Mouse (Mus musculus): ENCODE measurements around the gene Ccdc73.

Gene Ccdc73

DNA sequence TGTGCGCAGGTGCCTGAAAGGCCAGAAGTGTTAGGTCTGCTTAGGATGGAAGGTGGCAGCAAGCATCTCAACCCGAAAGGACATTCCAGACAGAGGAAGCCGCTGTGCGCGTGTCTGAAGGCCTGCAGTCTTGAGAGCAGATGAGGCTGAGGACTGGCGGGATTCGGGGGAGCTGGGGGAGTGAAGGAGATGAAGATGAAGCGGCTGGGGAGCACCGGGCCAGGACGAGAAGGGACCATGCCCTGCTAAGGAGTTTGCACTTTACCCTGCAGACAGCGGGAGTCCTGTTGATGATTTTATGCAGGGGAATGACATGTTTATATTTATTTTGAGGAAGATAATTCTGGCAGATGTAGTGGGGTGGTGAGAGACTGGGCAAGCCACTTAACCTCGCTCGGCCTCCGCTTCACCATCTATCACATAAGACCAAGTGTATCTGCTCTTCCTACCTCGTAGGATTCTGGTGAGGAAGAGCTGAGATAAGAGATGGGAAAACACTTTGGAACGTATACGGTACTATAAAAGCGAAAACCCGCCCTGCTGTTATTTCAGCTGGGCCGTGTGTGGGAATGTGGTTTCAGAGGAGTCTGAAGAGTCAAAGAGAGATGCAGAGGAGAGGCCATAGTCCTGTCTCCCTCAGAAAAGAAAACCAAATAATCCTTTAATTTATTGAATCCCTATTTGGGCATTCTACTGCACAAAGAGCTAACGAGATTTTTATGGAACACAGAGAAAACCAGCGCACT lies 159.5 kb downstream of the Ccdc73 start:
- no peak for DNase-seq (ENCODE audit: low read depth)

DNA sequence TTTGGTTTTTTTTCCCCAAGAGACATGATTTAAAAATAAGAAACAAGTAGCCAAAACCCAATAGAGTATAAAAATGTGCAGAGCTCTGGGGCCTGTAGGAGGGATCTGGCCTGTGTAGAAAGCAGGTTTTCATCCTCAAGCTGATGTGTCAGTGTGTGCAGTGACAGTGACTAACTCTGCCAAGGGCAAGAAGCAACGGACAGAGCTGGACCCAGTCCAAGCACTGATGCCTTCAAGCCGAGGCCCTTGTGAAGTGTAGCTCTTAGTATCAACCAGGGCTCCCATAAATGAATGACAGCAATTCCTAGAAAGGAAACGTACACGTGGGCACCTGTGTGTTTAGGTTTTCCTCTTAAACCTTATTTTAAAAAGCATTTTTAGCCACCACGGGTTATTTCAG lies 161.2 kb downstream of the Ccdc73 start:
- DNase-seq (ENCODE audit: low read depth), result no peak

DNA sequence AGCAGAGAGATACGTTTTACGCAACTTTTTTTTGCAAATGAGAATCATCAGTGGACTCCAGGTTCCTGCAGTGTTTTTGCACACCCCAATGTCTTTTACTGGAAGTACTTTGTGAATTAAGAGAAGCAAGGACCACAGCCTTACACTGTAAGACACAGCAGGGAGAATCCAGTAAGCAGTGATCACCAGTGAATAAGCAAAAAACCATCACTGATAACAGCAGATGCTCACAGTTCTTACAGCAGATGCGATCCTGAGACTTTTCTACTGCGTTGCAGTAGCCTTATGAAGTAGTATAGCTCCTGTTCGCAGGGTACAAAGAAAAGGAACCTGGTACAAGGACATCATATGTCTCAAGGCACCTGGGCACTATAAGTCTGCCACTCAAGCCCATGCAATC lies 162.9 kb downstream of the Ccdc73 start:
- no peak for DNase-seq (ENCODE audit: low read depth)

DNA sequence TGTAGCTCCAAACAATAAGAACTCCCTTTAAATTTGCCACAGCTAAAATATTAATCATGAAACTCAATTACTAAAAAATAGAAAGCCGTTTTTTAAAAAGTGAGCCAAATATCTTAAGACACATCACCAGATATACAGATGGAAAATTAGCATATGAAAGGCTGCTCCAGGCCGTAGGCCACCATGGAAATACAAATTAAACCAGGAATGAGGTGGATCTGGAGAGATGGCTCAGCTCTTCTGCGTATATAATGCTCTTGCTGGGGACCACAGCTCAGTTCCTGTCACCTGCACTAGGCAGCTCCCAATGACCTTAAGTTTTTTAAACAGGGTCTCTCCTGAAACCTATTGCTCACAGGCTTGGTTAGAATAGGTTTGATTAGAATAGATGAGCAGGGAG lies 166.5 kb downstream of the Ccdc73 start:
- DNase-seq (ENCODE audit: low read depth), result no peak

DNA sequence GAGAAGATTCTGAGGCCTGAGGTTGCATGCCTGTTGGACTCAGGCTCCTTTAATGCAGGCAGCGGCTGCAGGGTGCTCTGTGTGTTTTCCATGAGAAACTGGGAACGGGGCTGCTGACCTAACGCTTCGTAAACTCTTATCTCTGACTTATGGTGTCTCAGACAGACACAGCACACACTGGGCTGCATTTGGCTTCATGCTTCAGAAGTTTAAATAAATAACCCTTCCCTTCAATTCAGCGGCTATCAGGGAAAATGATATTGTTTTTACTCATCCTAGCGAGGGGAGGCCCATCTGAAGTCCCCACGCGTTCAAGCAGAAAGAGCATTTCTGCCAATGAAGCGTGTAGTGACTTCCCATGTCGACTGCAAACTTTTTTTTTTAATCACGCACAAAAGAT lies 168.4 kb downstream of the Ccdc73 start:
- no peak for DNase-seq (ENCODE audit: low read depth)

DNA sequence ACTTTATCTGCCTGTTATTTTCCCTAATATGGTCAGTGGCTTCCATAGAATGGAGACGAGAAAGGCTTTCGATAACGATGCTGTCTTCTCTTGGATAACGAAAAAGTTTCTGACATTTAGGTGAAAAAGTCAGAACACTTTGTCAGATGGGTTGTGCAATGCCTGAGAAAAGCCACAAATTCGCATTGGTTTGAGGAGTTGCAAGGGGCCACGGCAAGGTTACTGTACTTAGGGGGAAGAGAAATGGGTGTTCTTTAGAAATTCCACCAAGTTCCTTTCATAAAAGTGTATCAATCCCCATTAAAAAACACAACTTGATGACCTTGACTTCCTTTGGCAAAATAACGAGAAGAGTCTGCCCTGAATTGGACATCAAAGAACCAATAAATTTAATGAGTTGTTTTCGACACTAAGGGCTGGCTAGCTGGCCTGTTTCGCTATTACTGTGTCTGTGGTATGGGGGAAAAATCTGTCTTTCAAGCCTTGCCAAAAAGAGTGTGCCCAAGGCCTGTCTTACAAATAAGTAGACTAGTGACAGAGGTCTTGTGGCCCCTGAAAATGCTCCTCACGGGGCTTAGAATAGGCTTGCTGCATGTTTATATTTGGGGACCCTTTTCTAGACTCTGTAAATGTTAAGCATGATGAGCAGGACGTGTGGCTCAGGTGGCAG lies 168.9 kb downstream of the Ccdc73 start:
- DNase-seq (ENCODE audit: low read depth), result no peak

DNA sequence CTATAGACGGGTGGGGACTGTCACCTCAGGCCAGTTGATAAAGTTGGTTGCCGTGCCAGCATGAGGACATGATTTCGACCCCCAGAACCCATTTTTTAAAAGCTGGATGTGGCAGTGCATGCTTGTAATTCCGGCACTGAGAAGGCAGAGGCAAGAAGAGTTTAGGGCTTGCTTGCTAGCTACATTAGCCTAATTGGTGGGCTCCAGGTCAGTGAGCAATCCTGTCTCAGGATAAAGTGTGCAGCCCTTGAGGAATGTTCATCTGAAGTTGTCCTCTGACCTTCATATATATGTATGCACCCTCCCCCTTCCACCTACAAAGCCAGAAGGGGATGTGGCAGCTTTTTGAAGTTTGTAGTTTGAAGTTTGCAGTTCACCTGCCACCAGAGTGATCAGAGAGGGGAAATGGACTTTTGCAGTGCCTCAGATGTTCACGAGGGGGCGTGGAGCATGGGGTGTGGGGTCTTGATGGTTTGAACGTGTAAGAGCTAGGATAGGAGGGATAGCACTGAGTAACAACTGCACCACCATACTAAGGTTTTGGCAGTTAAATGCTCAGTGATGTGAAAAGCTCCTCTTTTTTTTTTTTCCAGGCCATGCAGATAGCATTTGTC lies 170.5 kb downstream of the Ccdc73 start:
- DNase-seq (ENCODE audit: low read depth), result no peak

DNA sequence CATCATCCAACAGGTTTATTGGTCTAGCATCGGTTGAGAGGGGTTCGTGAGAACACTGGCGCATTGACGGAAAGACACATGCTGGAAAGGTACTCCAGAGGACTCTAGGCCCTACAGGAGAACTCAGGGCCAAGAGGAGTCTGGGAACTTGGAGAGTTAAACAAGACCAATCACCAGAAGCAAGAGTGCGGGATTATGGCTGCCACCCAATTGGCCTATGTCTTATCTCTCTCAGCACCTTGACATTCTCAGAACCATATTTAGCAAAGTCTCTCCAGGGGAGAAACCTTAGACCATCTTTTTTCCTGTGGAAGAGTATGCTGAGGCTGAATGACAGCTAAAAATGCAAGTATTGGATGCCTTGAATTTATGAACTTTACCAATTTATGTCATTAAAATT lies 171.3 kb downstream of the Ccdc73 start:
- no peak for DNase-seq (ENCODE audit: low read depth)

DNA sequence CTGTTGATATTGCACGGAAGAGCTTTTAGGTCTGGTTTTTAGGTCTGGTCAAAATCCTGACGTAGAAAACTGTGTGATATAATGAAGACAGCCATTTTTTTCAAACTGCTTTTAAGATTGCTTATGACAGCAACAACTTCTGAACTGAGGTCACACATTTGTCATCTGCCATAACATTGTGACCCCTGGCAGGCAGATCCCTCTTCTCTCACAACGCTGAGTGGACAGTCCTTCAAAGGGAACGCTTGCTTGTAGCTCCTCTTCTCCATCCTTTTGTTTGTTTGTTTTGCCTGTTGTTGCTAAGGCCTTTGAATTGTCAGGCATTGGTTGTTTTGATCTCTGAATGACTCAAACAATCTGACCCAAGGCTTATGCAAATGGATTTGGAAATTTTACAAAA lies 173.3 kb downstream of the Ccdc73 start:
- no peak for DNase-seq (ENCODE audit: low read depth)

DNA sequence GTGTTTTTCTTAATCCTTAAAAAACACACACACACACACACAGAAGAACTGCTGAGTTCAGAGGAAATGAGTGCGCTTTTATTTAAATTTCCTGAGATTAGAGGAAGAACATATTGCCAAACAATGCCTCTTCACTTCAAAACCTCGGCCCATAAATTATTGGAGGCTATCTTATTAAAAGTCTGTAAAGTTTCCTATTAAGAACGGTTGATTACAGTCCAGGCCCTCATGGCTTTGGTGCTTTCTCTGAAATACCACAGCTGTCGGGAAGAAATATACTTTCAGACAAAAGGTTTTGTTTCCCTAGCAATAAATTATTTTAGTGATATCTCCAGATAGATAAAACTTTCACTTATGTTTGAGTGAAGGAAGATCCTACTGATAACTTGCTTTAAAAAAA lies 175.5 kb downstream of the Ccdc73 start:
- DNase-seq (ENCODE audit: low read depth), result no peak

DNA sequence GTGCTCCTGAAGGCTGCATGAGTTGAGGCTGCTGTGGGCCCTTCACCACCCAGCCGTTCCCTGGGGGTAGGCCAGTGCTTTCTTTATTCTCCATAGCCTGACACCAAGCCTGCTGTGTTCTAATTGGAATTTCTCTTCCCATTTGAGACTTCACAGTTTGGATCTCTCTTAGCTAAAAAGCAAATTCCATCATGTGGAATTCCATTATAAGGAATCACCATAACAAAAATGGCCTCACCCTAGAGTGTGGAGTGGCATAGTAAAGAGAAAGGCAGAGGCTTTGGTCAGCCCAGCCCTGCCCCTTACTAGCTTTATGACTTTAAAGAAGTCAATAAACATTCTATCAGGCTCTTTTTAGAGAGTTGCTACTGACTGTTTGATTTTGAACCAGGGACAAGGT lies 180.7 kb downstream of the Ccdc73 start:
- no peak for DNase-seq (ENCODE audit: low read depth)

DNA sequence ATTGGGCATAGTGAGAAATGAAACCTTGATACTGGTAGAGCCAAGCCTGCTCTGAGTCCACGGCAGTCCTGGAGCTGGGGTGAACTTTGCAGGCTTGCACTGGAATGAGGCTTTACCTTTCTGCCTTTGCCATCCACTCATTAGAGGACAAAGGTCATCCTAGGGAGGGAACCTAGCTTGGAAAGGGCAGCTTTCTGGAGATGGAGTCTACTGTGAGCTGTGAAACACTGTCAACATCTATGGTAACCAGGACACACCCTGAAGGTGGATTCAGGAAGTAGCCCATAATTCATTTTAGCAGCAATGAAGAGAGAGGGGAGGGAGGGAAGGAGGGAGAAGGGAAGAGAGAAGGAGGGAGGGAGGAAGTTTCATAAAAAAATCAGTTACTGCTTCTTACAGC lies 187.9 kb downstream of the Ccdc73 start:
- no peak for DNase-seq (ENCODE audit: low read depth)

DNA sequence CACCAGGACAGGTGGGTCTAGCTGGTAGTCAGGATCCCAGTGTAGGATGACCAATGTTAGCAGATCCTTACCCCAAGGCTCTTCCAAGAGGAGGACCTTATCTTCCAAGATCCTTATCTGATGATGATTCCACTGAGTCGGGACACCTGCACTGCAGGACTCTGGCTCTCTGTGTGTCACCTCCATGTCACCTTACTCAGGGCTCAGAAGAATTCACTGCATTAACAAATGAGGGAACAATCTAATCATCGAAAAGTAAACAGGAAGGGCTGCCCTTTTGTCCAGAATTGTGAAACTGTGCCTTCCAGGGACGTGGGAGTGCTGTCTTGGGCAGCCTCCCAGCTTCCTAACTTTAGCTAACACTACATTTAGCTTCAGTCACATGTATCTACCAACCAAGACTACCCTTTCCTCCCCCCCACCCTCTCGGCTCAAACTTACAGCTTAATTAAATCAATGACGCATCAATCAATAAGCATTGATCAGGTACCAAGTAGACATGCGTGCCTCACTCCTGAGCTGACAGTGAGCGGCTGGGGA lies 191.0 kb downstream of the Ccdc73 start:
- DNase-seq (ENCODE audit: low read depth), result no peak

DNA sequence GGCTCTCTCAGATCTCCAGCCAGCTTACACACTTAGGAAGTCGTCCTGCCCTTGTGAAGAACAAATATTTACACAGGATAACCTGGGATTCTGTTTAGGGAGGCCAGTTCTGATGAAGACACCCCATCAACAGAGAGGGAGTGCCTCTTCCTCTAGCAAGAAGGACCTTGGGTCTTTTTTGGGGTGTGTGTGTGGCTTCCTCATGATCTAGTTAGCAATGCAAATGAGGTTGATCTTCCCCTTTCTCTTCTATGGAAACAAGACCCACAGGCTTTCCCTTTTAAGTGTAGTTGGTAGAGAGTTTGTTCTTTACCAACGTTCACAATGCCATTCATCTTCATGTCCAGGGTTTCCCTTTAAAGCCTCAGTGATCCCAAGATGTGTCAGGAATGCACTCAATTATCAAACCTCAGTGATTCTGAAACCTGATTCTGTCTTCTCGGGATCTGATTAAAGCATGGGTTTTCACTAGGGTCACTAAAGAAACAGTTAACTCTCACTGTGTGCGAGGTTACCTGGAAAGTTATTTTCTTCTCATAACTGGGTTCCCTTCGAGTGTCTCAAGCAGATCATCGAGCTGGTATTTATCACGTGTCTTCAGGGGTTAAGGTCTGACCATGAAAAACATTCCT lies 195.3 kb downstream of the Ccdc73 start:
- DNase-seq (ENCODE audit: low read depth), result no peak
